Mouse (Mus musculus) Muller cell, postnatal 12 days (primary cell): ENCODE measurements around the gene Mamdc4.
"Not testable (repeated sequence)": the region's sequence is repeated elsewhere in the genome, so short reads cannot be mapped to it uniquely, and the experiment has no call there.

Experiments used
- DNase-seq: peaks from one replicate; pipeline ENCODE4 v3.0.0-alpha.2; 2015; ENCODE audit errors: inconsistent ontology term

The Mamdc4 gene

DNA sequence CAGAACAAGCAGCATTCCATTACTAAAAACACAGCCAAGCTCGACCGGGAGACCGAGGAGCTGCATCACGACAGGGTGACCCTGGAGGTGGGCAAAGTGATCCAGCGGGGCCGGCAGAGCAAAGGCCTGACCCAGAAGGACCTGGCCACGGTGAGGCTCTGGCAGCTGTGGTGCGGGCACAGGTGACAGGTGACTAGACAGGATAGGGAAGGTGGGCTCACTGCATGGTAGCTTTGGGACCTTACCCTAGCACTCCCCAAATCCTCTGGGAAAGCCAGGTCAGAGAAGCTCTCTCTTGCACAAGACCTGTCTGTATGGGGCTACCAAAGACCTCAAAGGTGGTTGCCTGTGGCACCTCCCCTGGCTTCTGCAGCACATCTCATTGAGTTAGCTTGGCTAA lies 14.1 kb downstream of the Mamdc4 start:
- no peak for DNase-seq

DNA sequence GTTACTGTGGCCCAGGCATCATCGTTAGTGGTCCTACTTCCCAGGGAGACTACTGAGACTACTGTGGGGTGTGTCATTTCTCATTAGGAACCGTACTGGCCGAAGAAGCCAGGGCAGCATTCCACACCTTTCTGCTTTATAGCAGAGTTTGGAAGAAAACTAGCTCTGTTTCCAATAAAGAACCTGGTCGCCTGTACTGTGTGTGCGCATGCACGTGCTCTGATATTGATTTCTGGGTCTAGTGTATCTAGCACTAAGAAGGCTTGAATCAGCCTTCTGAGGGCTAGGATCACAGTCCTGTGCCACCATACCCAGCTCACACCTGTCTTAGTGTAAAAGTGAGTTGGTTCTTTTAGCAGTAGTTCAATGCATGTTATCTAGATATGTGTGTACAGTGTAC lies 15.9 kb downstream of the Mamdc4 start:
- DNase-seq: no peak

DNA sequence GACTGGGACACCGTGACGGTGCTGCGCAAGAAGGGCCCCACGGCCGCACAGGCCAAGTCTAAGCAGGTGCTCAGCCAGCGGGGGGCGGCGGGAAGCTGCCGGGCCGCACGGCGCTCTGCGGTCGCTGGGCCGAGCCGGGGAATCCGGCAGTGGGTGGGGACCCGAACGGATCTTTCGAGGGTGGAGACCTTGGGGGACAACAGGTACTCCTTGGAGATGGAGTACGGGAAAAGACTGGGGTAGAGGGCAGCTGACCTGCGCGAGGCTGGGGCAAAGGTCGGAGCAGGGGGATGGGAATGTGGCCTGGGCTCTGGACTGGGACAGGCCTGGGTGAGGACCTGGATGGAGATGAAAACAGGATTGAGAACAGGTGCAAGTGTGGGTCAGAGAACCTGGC lies 16.7 kb downstream of the Mamdc4 start:
- no peak for DNase-seq

DNA sequence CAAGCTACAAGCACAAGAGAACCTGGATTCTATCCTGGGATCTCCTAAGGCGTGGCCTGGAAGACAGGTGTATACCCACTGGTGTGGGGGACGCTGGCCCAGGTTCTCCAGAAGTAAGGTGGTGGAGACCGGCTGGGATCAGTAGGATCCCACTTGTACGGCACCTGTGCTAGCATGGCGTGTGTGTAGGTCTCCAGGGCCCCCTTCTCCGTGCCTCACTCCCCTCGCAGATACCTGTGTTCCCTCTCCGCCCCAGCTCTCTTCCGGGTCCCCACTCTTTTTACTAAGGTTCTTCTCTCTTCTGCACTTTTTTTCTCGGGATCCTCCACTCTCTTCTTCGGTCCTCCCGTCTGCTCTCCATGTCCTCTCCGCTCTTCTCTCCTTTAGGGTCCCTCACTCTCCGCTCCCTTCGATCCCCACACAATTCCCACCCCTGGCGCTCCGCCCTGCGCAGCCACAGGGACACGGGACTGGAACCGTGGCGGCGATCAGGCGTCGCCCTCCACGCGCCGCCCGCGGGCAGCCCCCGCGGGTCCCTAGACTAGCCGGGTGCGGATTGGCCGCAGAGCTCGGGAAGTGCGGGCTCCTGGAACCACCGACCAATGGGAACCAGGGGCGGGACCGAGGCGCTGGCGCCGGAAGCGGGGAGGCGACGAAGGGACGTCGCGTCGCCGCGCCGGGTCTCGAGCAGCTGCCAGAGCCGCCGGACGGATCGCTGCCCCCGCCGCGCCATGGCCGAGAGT lies 17.3 kb downstream of the Mamdc4 start, which contains the start of gene Edf1:
Gene Edf1, plus strand, starts transcription at position 627 of the 743 bp plus-strand sequence.
- DNase-seq: peak; percentile 97

DNA sequence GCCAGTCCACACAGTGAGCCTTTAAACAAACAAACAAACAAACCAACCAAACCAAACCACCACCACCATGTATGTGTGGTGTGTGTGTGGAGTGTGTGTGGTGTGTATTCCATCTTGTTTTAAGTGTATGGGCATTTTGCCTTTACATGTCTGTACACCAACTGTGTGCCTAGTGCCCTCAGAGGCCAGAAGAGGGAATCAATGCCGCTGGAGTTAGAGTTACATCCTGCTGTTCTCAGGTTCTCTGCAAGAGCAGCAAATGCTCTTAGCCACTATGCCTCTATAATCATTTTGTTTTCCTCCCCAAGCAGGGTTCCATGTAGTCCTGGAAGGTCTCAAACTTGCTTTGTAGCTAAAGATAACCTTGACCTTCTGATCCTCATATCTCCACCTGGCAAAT lies 18.3 kb downstream of the Mamdc4 start:
- no peak for DNase-seq

DNA sequence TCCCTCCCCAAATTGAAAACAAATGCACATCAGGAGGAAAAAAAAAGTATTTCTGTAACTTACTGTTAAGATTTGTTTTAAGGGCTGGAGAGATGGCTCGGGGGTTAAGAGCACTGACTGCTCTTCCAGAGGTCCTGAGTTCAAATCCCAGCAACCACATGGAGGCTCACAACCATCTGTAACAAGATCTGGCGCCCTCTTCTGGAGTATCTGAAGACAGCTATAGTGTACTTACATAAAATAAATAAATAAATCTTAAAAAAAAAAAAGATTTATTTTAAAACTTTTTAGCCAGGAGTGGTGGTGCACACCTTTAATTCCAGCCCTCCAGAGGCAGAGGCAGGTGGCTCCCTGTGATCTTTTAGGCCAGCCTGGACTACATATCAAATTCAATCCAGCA lies 19.2 kb downstream of the Mamdc4 start:
- DNase-seq: not testable (repeated sequence)

DNA sequence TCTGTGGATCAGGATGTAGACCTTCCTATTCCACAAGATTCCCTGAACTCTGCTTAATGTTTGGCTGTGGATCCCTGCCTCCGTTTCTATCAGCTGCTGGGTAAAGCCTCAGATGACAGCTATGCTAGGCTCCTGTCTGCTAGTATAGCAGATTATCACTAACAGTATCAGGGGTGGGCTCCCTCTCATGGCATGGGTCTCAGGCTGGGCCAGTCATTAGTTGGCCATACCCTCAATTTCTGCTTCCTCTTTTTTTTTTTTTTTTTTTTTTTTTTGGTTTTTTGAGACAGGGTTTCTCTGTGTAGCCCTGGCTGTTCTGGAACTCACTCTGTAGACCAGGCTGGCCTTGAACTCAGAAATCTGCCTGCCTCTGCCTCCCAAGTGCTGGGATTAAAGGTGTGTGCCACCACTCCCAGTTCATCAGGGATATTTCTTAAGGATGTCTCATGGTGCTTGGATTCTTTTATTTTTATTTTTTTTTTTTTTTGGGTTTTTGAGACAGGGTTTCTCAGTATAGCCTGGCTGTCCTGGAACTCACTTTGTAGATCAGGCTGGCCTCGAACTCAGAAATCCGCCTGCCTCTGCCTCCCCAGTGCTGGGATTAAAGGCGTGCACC lies 21.4 kb downstream of the Mamdc4 start:
- DNase-seq: not testable (repeated sequence)

DNA sequence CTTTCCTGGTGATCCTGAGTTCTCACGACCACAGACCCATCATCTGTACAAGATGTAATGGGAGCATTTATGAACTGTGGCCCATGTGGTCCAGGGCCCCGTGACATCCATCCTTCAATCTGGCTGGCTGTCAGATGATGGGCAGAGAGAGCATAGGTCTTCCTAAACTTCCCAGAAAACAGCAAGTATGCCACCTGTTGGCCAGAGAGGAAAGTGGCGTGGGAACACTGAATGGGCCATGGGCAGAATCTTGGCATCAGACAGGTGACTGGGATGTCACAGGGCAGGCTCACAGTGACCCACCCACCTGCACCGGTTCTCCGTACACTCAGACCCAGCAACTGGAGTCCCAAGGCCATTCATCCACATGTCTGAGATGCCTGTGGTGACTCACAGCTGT lies 23.5 kb downstream of the Mamdc4 start:
- DNase-seq: peak; percentile 75

DNA sequence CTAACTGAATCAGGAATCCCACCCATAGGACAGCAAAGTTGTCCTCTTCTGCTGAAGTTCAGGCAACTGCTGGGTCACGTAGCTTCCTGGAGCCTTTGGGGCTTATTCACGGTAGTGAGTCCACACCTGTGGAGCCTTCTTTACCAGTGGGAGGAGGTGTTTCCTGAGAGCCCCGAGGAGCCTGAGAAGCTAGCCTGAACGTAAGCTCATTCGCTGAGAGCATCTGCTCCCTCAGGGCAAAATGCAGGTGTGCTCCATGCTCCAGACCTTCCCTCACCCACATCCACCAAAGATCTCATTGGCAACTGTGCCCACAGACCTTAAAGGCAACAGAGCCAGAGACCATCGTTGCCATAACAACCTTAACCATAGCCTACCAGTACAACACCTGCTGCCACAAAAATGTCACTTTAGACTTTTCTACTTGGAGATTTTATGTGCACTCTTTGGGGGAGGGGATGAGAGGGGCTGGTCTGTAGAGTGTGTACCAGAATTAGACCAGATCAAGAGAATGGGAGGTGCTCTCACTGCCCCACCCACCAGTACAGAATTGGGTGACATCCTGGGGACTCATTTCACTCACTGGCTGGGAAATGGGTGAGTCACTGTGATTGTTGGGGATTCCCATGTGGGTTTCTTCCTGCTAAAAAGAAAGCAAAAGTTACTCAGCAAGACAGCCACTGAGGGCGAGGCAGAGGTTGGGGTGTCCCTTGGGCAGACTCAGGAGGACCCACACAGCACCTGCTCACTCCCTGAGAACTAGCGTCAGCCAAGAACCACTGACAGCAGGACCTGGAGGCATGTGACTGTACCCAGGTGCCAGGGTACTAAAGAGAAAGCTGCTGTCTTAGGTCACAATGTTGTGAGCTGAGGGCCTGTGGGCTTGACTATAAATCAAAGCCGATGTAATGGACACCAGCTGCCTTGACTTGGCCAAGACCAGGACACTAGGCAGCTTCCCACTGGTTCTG lies 25.3 kb downstream of the Mamdc4 start:
- DNase-seq: peak; percentile 72

DNA sequence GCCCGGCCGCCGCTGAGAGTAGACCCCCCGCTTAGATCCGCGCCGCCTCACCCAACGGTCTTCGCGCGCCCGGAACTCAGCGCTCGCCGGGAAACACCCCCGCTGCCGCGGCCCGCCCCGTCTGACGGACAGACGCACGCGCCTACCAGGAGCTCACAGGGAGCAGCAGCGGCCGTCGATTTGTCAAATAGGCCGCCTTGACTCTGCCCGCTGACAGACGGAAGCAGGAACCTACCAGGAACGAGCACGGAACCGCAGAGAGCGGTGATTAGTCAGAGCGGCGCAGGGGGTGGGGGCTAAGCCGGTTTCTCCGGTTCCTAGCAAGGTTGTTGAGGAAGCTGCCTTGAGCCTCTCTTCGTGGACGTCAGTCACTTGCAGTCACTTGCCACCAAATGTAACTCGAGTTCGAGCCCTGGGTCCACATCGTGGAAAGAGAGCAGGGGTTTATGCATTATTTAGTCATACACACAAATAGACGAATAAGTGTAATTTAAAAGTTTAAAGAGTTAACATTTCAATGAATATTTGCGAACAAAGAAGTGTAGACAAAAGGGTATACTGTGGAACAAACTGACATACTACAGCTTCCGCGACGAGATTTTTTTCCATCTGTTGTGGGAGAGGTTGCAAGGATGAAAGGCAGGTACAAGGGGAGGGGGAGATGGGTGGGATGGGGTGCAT lies 27.7 kb downstream of the Mamdc4 start, which contains the start of gene Traf2:
Gene Traf2, minus strand, starts transcription at position 130 of the 681 bp plus-strand sequence.
- peak; percentile 99 for DNase-seq

DNA sequence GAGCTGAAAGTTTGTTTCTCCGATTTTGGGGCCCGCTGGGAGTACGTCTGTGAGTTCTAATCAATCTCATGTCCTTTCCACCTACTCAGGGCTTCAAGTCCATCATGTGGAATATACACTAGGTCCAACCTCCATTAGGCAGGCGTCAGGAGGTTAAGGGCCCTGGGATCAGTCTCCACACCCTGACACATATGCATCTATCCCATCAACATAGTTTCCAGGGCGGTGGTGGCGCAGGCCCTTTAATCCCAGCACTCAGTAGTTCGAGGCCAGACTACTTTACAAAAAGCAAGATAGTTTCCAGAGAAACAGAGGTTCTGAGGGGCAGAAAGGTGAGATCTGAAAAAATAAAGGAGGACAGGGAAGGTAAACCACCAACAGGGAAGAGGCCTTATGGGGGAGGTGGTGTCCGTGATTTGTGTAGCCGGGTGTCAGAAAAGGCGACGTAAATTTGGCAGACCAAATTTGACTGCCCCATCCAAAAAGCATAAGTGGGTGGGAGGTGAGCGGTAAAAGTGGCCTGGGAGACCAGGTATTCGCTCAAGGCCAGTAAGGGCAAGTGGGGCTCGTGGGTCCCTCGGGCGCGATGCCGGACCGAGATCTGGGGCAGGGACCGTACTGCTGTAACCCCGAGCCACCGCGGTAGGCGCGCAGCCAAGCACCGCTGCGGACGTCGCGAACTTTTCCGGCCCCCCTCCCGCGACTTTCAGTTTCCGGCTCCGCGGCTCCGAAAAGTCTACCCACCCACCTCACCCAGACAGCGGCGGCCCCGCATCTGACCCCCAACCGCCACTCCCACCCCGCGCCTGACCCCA lies 28.4 kb downstream of the Mamdc4 start:
- DNase-seq: no peak

DNA sequence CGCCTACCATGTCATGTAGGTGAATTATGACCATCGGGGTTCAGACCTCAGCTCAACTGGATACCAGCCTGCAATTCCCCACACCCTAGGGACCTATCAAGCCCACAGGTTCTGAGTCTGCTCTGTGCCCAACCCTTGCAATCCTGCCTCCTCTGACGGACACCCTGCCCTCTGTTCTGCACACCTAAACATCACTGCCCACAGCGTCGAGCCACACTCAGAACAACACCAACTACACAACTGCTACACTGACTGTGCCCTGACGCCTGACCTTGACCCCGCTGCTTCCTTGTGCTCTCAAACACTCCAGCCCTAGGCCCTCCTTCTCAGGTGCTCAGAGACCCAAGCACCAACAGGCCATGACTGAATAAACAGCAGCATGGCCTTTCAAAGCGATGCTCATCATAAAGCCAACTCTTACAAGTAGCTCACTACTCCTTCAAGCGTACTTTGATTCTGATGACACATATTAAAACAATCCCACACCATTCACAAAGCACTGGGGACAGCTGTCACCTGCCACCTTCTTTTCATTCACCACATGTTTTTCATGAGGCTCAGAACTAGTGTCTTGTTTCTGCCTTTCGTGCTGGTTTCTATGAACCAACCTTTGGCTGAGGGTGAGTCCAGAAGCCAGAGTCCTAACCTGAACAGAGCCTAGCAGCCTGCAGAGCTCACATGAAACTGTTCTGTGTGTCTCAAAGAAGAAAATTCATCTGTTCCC lies 32.8 kb downstream of the Mamdc4 start:
- peak; percentile 46 for DNase-seq

DNA sequence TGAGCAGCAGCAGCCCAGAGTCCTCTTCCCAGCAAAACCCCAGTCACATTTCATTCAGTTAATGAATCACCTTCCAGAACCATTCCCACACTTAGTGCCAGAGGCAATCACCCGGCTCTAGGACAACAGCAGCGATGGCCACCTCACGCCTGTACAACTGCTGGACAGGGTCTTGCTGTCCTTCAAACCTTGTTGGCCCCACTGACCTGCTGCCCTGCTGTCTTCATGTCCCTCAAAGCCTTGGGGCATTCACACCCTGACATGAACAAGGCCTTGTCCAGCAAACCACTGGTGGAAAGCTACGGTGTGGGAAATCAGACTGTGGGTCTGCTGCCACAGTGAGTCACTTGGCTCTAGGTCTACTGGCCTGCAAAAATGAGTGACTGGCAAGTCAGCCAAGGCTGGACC lies 34.1 kb downstream of the Mamdc4 start:
- DNase-seq: peak; percentile 52

DNA sequence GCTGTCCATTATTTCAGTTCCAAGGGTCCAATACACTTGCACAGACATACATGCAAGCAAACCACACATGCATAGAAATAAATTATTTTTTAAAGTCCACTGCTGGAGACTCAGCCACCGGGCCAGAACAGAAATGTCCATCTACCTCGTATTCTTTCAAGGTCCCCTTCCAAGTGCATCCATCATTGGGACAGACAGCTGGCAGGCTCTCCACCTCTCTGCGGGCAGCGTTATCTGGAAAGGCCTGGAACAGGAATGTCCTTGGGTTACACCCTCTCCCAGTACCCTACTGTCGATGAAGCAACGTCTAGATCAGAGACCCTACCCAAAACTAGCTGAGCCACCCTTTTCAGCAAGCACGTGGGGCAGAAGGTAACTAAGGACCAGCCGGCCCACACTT lies 38.1 kb downstream of the Mamdc4 start:
- no peak for DNase-seq

DNA sequence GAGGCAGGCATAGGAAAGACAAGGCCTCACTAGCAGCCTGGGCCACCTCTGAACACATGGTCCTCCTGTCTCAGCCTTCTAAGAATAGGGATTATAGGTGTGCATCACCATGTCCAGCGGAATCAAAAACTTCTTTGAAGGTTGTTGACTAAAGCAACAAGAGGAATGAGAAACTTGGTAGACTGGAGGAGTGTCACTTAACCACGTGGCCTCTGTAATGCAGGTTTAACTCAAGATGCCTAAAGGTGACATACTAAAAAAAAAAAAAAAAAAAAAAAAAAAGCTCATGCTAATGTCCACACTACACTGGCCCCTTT lies 39.8 kb downstream of the Mamdc4 start:
- DNase-seq: no peak

DNA sequence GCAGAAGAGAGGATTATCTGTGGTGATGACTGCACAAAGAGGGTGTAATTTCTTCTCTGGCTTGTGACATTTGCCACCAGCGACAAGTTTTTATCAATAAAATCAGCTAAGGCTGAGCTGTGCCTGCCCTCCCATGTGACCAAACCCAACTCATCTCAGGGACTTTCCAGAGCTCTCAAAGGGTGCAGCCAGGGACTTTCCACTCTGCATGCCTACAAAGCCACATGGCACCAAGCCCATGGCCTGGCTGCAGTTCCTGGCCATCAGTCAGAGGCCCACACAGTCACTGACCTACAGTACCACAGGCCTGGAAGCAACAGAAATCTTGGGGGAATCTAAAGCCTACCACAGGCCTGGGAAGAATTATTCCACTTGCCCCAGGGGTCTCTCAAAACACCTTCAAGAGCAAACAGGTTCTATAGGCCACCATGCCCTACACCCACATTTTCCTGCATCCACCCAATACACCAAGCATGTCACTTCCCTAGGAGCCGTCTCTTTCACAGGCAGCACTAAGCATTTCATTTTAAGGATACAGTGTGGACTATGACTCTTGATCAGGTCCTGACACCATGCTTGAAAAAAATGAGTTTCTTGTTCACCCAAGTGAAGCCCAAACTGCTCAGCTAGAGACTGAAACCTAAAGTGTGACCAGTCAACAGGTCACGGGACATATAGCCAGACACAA lies 40.3 kb downstream of the Mamdc4 start:
- peak; percentile 91 for DNase-seq

DNA sequence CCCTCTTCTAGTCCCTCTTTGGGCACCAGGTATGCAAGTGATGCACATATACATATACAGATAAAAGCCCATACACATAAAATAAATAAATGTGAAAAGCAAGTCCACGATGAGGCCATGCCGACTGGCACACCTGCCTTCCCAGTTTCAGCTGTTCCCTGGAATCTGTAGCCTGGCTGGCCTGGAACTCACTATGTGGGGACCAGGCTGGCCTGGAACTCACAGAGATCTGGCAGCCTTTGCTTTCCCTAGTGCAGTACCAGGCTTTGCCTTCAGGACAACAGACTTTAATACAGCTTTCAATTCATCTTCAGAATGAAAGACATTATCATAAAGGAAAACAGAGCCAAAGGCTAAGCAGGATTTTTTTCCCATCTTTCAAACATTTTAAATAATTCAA lies 40.9 kb downstream of the Mamdc4 start:
- no peak for DNase-seq

DNA sequence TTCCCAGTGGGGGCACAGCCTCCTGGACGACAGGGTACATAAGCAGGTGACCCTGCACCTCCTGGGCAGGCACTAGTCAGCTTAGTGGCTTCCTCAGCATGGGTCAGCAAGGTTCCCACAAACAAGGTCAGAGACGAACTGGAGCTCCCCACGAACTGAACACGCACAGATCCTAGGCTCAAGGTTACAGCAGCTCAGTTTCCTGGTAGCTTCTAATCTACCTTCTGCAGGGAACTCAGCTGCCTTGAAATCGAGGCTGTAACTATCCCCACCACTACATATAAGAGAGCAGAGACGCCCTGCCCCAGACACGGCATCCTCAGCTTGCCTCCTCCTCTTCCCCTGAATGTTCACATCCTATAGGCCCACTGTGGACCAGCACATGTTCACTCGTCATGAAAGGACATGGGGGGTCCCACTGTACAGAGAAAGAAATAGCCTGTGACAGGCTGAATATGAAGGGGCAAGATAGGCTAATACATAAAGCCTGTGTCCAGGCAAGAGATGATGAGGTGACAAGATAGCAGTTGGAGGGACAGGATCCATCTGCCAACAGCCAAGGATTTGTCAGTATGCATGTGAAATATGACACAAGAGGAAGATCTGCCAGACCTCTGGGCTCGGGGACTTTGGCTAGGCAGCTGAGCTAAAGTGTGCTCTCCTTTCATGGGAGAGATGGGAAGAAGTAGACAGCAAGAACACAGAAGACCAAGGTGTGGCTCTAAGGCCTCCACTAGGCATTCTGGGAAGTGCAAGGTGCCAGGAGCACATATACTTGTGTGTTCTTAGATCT lies 47.9 kb downstream of the Mamdc4 start:
- DNase-seq: no peak
